Mouse (Mus musculus) neural tube, embryonic 10.5 days (tissue): ENCODE data around the gene Trp53rkb.

ENCODE experiments used
- DNase-seq: peaks from one replicate; pipeline ENCODE4 v3.0.0-alpha.2; 2017; ENCODE audit warnings: low spot score; ENCODE audit errors: extremely low spot score

Trp53rkb gene

GRCm38 (mm10) chr2:166834091-166834490 is 41.8 kb downstream of the Trp53rkb start:
- no peak for DNase-seq

- DNase-seq: no peak
These were observed 42.5 kb downstream of the Trp53rkb start for GRCm38 (mm10) chr2:166834796-166835195.

GRCm38 (mm10) chr2:166835581-166835980 is 43.2 kb downstream of the Trp53rkb start:
- DNase-seq: no peak

- no peak for DNase-seq
These were observed 49.5 kb downstream of the Trp53rkb start for GRCm38 (mm10) chr2:166841813-166842212.
